Mouse (Mus musculus) MEL (cell line): ENCODE data around the gene Eno2. TPM values are rescaled to one million over a fixed set of nuclear protein-coding genes. Genes with fewer than 3 reads are reported as not detected.

Experiments
- DNase-seq: peaks from one replicate; pipeline ENCODE4 v3.0.0; 2011; ENCODE audit warnings: low read depth, low spot score
- H3K27ac ChIP-seq: 2 replicates; pipeline ENCODE4 v1.5.1; 2012; ENCODE audit warnings: low read depth, mild to moderate bottlenecking, control low read depth, low read length, moderate library complexity; ENCODE audit not compliant: control insufficient read depth
- H3K27me3 ChIP-seq, 2 experiments: fragments of 150-350 bp in 1 of 2; sonication (generic) in 1 of 2; 2 replicates each; pipeline ENCODE4 v1.6.1; 2012; ENCODE audit warnings: low read length in 2 of 2, mild to moderate bottlenecking in 2 of 2, improper control_type of control experiment in 1 of 2, moderate library complexity in 1 of 2; ENCODE audit not compliant: insufficient read depth in 2 of 2, control insufficient read depth in 1 of 2
- H3K36me3 ChIP-seq, 2 experiments: 2 replicates each; pipeline ENCODE4 v1.6.1; 2012 to 2014; ENCODE audit warnings: low read length in 2 of 2, improper control_type of control experiment in 1 of 2, inconsistent platforms in 1 of 2, mild to moderate bottlenecking in 1 of 2; ENCODE audit not compliant: insufficient read depth in 2 of 2, control insufficient read depth in 1 of 2
- H3K4me1 ChIP-seq, 2 experiments: fragments of 150-350 bp in 1 of 2; sonication (generic) in 1 of 2; 2 replicates each; pipeline ENCODE4 v1.6.1; 2012; ENCODE audit warnings: low read length in 2 of 2, improper control_type of control experiment in 1 of 2, mild to moderate bottlenecking in 1 of 2; ENCODE audit not compliant: insufficient read depth in 2 of 2, control insufficient read depth in 1 of 2
- H3K4me3 ChIP-seq, 2 experiments: fragments of 150-350 bp in 1 of 2; sonication (generic) in 1 of 2; 2 replicates each; pipeline ENCODE4 v1.5.1; 2012; ENCODE audit warnings: low read depth in 2 of 2, low read length in 2 of 2, mild to moderate bottlenecking in 2 of 2, moderate library complexity in 2 of 2, control low read depth in 1 of 2, improper control_type of control experiment in 1 of 2; ENCODE audit not compliant: control insufficient read depth in 1 of 2, insufficient read depth in 1 of 2
- H3K79me2 ChIP-seq: 2 replicates; pipeline ENCODE4 v1.6.1; 2012; ENCODE audit warnings: mild to moderate bottlenecking, low read length, moderate library complexity; ENCODE audit not compliant: control insufficient read depth, poor library complexity, insufficient read depth
- H3K9ac ChIP-seq: 2 replicates; pipeline ENCODE4 v1.6.1; 2012; ENCODE audit warnings: low read depth, mild to moderate bottlenecking, control low read depth, low read length, moderate library complexity; ENCODE audit not compliant: control insufficient read depth, poor library complexity, severe bottlenecking
- H3K9me3 ChIP-seq: fragments of 150-350 bp; sonication (generic); replicated peaks from 2 replicates; pipeline ENCODE4 v1.6.1; 2012; ENCODE audit warnings: mild to moderate bottlenecking, low read length, improper control_type of control experiment, moderate library complexity; ENCODE audit not compliant: insufficient read depth
- BHLHE40 ChIP-seq: IDR thresholded peaks from 2 replicates; pipeline ENCODE4 v1.6.1; 2012; ENCODE audit warnings: low read depth, mild to moderate bottlenecking, inconsistent platforms, low read length, improper control_type of control experiment, borderline replicate concordance
- CHD1 ChIP-seq: IDR thresholded peaks from 2 replicates; pipeline ENCODE4 v1.6.1; 2012; ENCODE audit warnings: low read depth, mild to moderate bottlenecking, inconsistent platforms, low read length, improper control_type of control experiment
- CHD2 ChIP-seq: IDR thresholded peaks from 2 replicates; pipeline ENCODE4 v1.6.1; 2011; ENCODE audit warnings: low read length, improper control_type of control experiment
- E2F4 ChIP-seq: IDR thresholded peaks from 2 replicates; pipeline ENCODE4 v1.6.1; 2011; ENCODE audit warnings: low read depth, low read length, improper control_type of control experiment, borderline replicate concordance
- ELF1 ChIP-seq: IDR thresholded peaks from 2 replicates; pipeline ENCODE4 v1.6.1; 2014; ENCODE audit warnings: low read depth, mild to moderate bottlenecking, inconsistent platforms, low read length, improper control_type of control experiment, moderate library complexity
- EP300 ChIP-seq, 2 experiments: IDR thresholded peaks; 2 replicates each; pipeline ENCODE4 v1.6.1; 2011; ENCODE audit warnings: improper control_type of control experiment in 2 of 2, low read length in 2 of 2, low read depth in 1 of 2, mild to moderate bottlenecking in 1 of 2
- ETS1 ChIP-seq: IDR thresholded peaks from 2 replicates; pipeline ENCODE4 v1.6.1; 2012; ENCODE audit warnings: low read depth, mild to moderate bottlenecking, inconsistent platforms, low read length, improper control_type of control experiment, moderate library complexity
- GABPA ChIP-seq: IDR thresholded peaks from 2 replicates; pipeline ENCODE4 v1.6.1; 2012; ENCODE audit warnings: low read depth, mild to moderate bottlenecking, inconsistent platforms, low read length, improper control_type of control experiment, moderate library complexity
- GATA1 ChIP-seq: IDR thresholded peaks from 2 replicates; pipeline ENCODE4 v1.6.1; 2011; ENCODE audit warnings: low read depth, low read length, improper control_type of control experiment
- HCFC1 ChIP-seq: IDR thresholded peaks from 2 replicates; pipeline ENCODE4 v1.6.1; 2012; ENCODE audit warnings: low read depth, mild to moderate bottlenecking, inconsistent platforms, low read length, improper control_type of control experiment, moderate library complexity
- JUND ChIP-seq: IDR thresholded peaks from 2 replicates; pipeline ENCODE4 v1.6.1; 2011; ENCODE audit warnings: low read depth, mild to moderate bottlenecking, improper control_type of control experiment, low read length
- MAFK ChIP-seq: IDR thresholded peaks from 2 replicates; pipeline ENCODE4 v1.6.1; 2011; ENCODE audit warnings: low read depth, mild to moderate bottlenecking, low read length, improper control_type of control experiment, borderline replicate concordance
- MAX ChIP-seq: IDR thresholded peaks from 2 replicates; pipeline ENCODE4 v1.6.1; 2011; ENCODE audit warnings: low read length, improper control_type of control experiment
- MAZ ChIP-seq: IDR thresholded peaks from 2 replicates; pipeline ENCODE4 v1.6.1; 2012; ENCODE audit warnings: low read depth, mild to moderate bottlenecking, inconsistent platforms, low read length, improper control_type of control experiment
- MXI1 ChIP-seq: IDR thresholded peaks from 2 replicates; pipeline ENCODE4 v1.6.1; 2011; ENCODE audit warnings: mild to moderate bottlenecking, low read depth, low read length, improper control_type of control experiment
- MYB ChIP-seq: IDR thresholded peaks from 2 replicates; pipeline ENCODE4 v1.6.1; 2011; ENCODE audit warnings: mild to moderate bottlenecking, low read depth, low read length, improper control_type of control experiment
- MYC ChIP-seq: IDR thresholded peaks from 2 replicates; pipeline ENCODE4 v1.6.1; 2011; ENCODE audit warnings: low read depth, mild to moderate bottlenecking, low read length, improper control_type of control experiment, moderate library complexity
- NRF1 ChIP-seq: IDR thresholded peaks from 2 replicates; pipeline ENCODE4 v1.6.1; 2014; ENCODE audit warnings: low read depth, mild to moderate bottlenecking, inconsistent platforms, low read length, improper control_type of control experiment, moderate library complexity; ENCODE audit not compliant: poor library complexity, insufficient read depth, severe bottlenecking
- POLR2A ChIP-seq, 2 experiments: IDR thresholded peaks; 2 replicates each; pipeline ENCODE4 v1.6.1; 2011 to 2012; ENCODE audit warnings: low read length in 2 of 2, mild to moderate bottlenecking in 2 of 2, control low read depth in 1 of 2, improper control_type of control experiment in 1 of 2, low read depth in 1 of 2, moderate library complexity in 1 of 2; ENCODE audit not compliant: control insufficient read depth in 1 of 2, insufficient read depth in 1 of 2, poor library complexity in 1 of 2
- POLR2AphosphoS2 ChIP-seq: IDR thresholded peaks from 2 replicates; pipeline ENCODE4 v1.6.1; 2011; ENCODE audit warnings: low read length, improper control_type of control experiment
- RAD21 ChIP-seq: IDR thresholded peaks from 2 replicates; pipeline ENCODE4 v1.6.1; 2011; ENCODE audit warnings: mild to moderate bottlenecking, low read depth, low read length, improper control_type of control experiment
- SIN3A ChIP-seq: IDR thresholded peaks from 2 replicates; pipeline ENCODE4 v1.6.1; 2012; ENCODE audit warnings: low read length, improper control_type of control experiment, inconsistent platforms
- SMC3 ChIP-seq: IDR thresholded peaks from 2 replicates; pipeline ENCODE4 v1.6.1; 2011; ENCODE audit warnings: low read depth, low read length, improper control_type of control experiment
- TBP ChIP-seq: IDR thresholded peaks from 2 replicates; pipeline ENCODE4 v1.8.0; 2011; ENCODE audit warnings: low read depth, low read length, improper control_type of control experiment
- TCF12 ChIP-seq: IDR thresholded peaks from 2 replicates; pipeline ENCODE4 v1.6.1; 2014; ENCODE audit warnings: low read depth, mild to moderate bottlenecking, inconsistent platforms, low read length, improper control_type of control experiment, moderate library complexity
- UBTF ChIP-seq: IDR thresholded peaks from 2 replicates; pipeline ENCODE4 v1.6.1; 2012; ENCODE audit warnings: low read depth, mild to moderate bottlenecking, inconsistent platforms, low read length, improper control_type of control experiment, moderate library complexity, borderline replicate concordance; ENCODE audit not compliant: insufficient read depth
- USF1 ChIP-seq: IDR thresholded peaks from 2 replicates; pipeline ENCODE4 v1.6.1; 2014; ENCODE audit warnings: low read depth, mild to moderate bottlenecking, inconsistent platforms, low read length, improper control_type of control experiment, moderate library complexity
- ZC3H11A ChIP-seq: IDR thresholded peaks from 2 replicates; pipeline ENCODE4 v1.6.1; 2012; ENCODE audit warnings: low read depth, mild to moderate bottlenecking, inconsistent platforms, low read length, improper control_type of control experiment
- polyA plus RNA-seq, 2 experiments: library from polyadenylated mRNA; stranded (reverse) in 1 of 2; unstranded in 1 of 2; fragments of >175 nt in 1 of 2; fragments of >200 nt in 1 of 2; gene quantifications; 2 replicates each; pipeline versions ENCODE4 v1.2.1 to v1.2.4; 2012; ENCODE audit warnings: low replicate concordance in 2 of 2, low read depth in 1 of 2; ENCODE audit not compliant: insufficient read length in 2 of 2, insufficient read depth in 1 of 2, missing spikeins in 1 of 2
- total RNA-seq: library from RNA; depleted of rRNA; stranded (reverse); fragments of 300-350 nt; gene quantifications from 2 replicates; pipeline ENCODE4 v1.2.3, GENCODE M21; 2012

Eno2 gene
- total and polyA plus RNA-seq, 3 experiments, result 3.2 to 12.5 TPM; not detected in 1

- DNase-seq, result peak; percentile 90
- no peaks in the 10 kb centered on the region for H3K9me3 ChIP-seq
- H3K79me2 ChIP-seq, result peaks cover 19% of the 10 kb centered on the region
- TF ChIP-seq USF1, result peak; percentile 88
- TF ChIP-seq MAZ, result peak; percentile 57
- 0 out of 2 replicates have a peak, but pooled peaks have one; percentile 14 for TF ChIP-seq TCF12
- TF ChIP-seq NRF1, result peak; percentile 77
- no peak for TF ChIP-seq SMC3
- TF ChIP-seq ELF1, result no peak
- TF ChIP-seq JUND, result no peak
- no peak for TF ChIP-seq RAD21
- TF ChIP-seq BHLHE40, result peak; percentile 92
- no peak for TF ChIP-seq EP300 (IDR thresholded peaks at IDR 0.05; ENCODE audit: low read depth in 1 of 2, low read length in 2 of 2)
- no peak for TF ChIP-seq ZC3H11A
- TF ChIP-seq MXI1, result peak; percentile 92
- peak; percentile 39; the same call in 1 of the 2 replicates for TF ChIP-seq SIN3A
- peak in 1 of 2 experiments; percentile 56; a peak in 2 of 4 replicates for TF ChIP-seq POLR2A (IDR thresholded peaks at IDR 0.05; ENCODE audit: control insufficient read depth in 1 of 2, insufficient read depth in 1 of 2, low read depth in 1 of 2, low read length in 2 of 2, poor library complexity in 1 of 2)
- TF ChIP-seq MAFK, result no peak
- peak; percentile 93 for TF ChIP-seq MYC
- TF ChIP-seq GABPA, result no peak
- TF ChIP-seq HCFC1, result peak; percentile 60
- TF ChIP-seq GATA1, result no peak
- peak; percentile 93 for TF ChIP-seq MAX
- TF ChIP-seq E2F4, result peak; percentile 47; the same call in 1 of the 2 replicates
- no peak for TF ChIP-seq MYB
- TF ChIP-seq UBTF, result 0 out of 2 replicates have a peak, but pooled peaks have one; percentile 55
- TF ChIP-seq POLR2AphosphoS2, result no peak
- TF ChIP-seq ETS1, result 0 out of 2 replicates have a peak, but pooled peaks have one; percentile 4
- no peak for TF ChIP-seq CHD2
- TF ChIP-seq CHD1, result peak; percentile 44; the same call in 1 of the 2 replicates
- TF ChIP-seq TBP, result no peak
- peak overlapping the region; percentile 72 to 78 for H3K4me3 ChIP-seq
- no peaks in the 10 kb centered on the region for H3K27me3 ChIP-seq
- H3K4me1 ChIP-seq, result peaks cover 0 to 19% of the 10 kb centered on the region in 2 experiments; a peak in 3 of 4 replicates
- H3K27ac ChIP-seq, result peak overlapping the region; percentile 23
- peaks cover 6 to 11% of the 10 kb centered on the region in 2 experiments for H3K36me3 ChIP-seq
- peak overlapping the region; percentile 73 for H3K9ac ChIP-seq
Measured at GRCm38 (mm10) chr6:124813496-124813895, 44.0 kb upstream of the Eno2 start.
